Mouse (Mus musculus) stomach, embryonic 14.5 days (tissue): ENCODE results near the gene Tmem104. TPM values are rescaled to one million over a fixed set of nuclear protein-coding genes. Genes with fewer than 3 reads are reported as not detected.

Source experiments
- ATAC-seq: fragments of 200-750 bp; cut with Nextera tagmentation; 2 replicates; pipeline ENCODE4 v1.8.0; 2017; ENCODE audit warnings: low read depth, moderate TSS enrichment; ENCODE audit not compliant: insufficient number of reproducible peaks, insufficient read depth, low FRiP score
- H3K27ac ChIP-seq: fragments of 300-500 bp; sonication (generic); 2 replicates; pipeline ENCODE4 v1.5.1; 2014; ENCODE audit warnings: mild to moderate bottlenecking, low read length, moderate library complexity, mixed read lengths
- H3K27me3 ChIP-seq: fragments of 300-500 bp; sonication (generic); 2 replicates; pipeline ENCODE4 v1.6.1; 2014; ENCODE audit warnings: low read length, control low read depth, mixed read lengths; ENCODE audit not compliant: control insufficient read depth, insufficient read depth
- H3K36me3 ChIP-seq: fragments of 300-500 bp; sonication (generic); 2 replicates; pipeline ENCODE4 v1.6.1; 2014; ENCODE audit warnings: mild to moderate bottlenecking, control low read depth, low read length, moderate library complexity, mixed read lengths; ENCODE audit not compliant: control insufficient read depth, insufficient read depth
- H3K4me1 ChIP-seq: fragments of 300-500 bp; sonication (generic); 2 replicates; pipeline ENCODE4 v1.6.1; 2014; ENCODE audit warnings: low read length, control low read depth, mixed read lengths; ENCODE audit not compliant: control insufficient read depth, insufficient read depth
- H3K4me2 ChIP-seq: fragments of 300-500 bp; sonication (generic); replicated peaks from 2 replicates; pipeline ENCODE4 v1.6.1; 2014; ENCODE audit warnings: low read depth, low read length, control low read depth
- H3K4me3 ChIP-seq: fragments of 300-500 bp; sonication (generic); 2 replicates; pipeline ENCODE4 v1.5.1; 2014; ENCODE audit warnings: low read depth, low read length, control low read depth
- H3K9ac ChIP-seq: fragments of 300-500 bp; sonication (generic); replicated peaks from 2 replicates; pipeline ENCODE4 v1.6.1; 2014; ENCODE audit warnings: low read depth, mild to moderate bottlenecking, control low read depth, low read length, moderate library complexity, mixed read lengths
- H3K9me3 ChIP-seq: fragments of 300-500 bp; sonication (generic); 2 replicates; pipeline ENCODE4 v1.6.1; 2016; ENCODE audit warnings: low read depth, low read length, control low read depth; ENCODE audit not compliant: control insufficient read depth
- WGBS: fragments of 180-500 bp; shearing (Covaris S2); extraction: QIAGEN DNeasy Blood & Tissue Kit; methylation state at CpG from one replicate; pipeline ENCODE4 v1.1.7; 2014; 5-methylcytosine and 5-hydroxymethylcytosine counted together
- polyA plus RNA-seq: library from polyadenylated mRNA; unstranded; fragments of >200 nt; fragmentation: Nextera tagmentation; extraction: Ambion mirVana; gene quantifications from 2 replicates; pipeline ENCODE4 v1.2.1, GENCODE M21; 2014

Tmem104 gene
- polyA plus RNA-seq, 1 experiment from 2014 or later, result 10.5 TPM

- WGBS, result 91% methylated on average over 27 of the region's 27 CpGs
- Histone ChIP-seq H3K27me3 (peaks cover 39% of the 10 kb centered on the region), H3K27ac (no peak overlapping the region), H3K9me3 (no peaks in the 10 kb centered on the region), H3K9ac (no peak overlapping the region), H3K4me1 (peaks cover 7% of the 10 kb centered on the region; the same call in 1 of the 2 replicates), H3K4me2 (no peak overlapping the region), H3K36me3 (no peaks in the 10 kb centered on the region; the same call in 1 of the 2 replicates), H3K4me3 (no peak overlapping the region)
- ATAC-seq, result no peak
Measured at GRCm38 (mm10) chr11:115269330-115270066, 82.2 kb downstream of the Tmem104 start.

- 0 out of 2 replicates have a peak, but pooled peaks have one; percentile 5 for ATAC-seq
- Histone ChIP-seq H3K4me2 (no peak overlapping the region), H3K4me1 (peaks cover 7% of the 10 kb centered on the region; the same call in 1 of the 2 replicates), H3K4me3 (no peak overlapping the region), H3K36me3 (no peaks in the 10 kb centered on the region; the same call in 1 of the 2 replicates), H3K9ac (no peak overlapping the region), H3K27ac (no peak overlapping the region), H3K27me3 (peaks cover 31% of the 10 kb centered on the region), H3K9me3 (no peaks in the 10 kb centered on the region)
- 25% methylated on average over 19 of the region's 19 CpGs for WGBS
Measured at GRCm38 (mm10) chr11:115270148-115270861, 83.0 kb downstream of the Tmem104 start.

- Histone ChIP-seq H3K9ac (no peak overlapping the region), H3K27me3 (peaks cover 24% of the 10 kb centered on the region), H3K4me2 (no peak overlapping the region), H3K4me1 (peaks cover 9% of the 10 kb centered on the region; the same call in 1 of the 2 replicates), H3K27ac (no peak overlapping the region), H3K36me3 (no peaks in the 10 kb centered on the region; the same call in 1 of the 2 replicates), H3K4me3 (no peak overlapping the region), H3K9me3 (no peaks in the 10 kb centered on the region)
- no peak for ATAC-seq
- 74% methylated on average over 9 of the region's 9 CpGs for WGBS
Measured at GRCm38 (mm10) chr11:115271052-115271451, 83.8 kb downstream of the Tmem104 start.

GRCm38 (mm10) chr11:115271481-115271880, 84.2 kb downstream of the Tmem104 start:
- Histone ChIP-seq H3K9ac (no peak overlapping the region), H3K27me3 (peaks cover 20% of the 10 kb centered on the region), H3K4me3 (no peak overlapping the region), H3K36me3 (no peaks in the 10 kb centered on the region; the same call in 1 of the 2 replicates), H3K9me3 (no peaks in the 10 kb centered on the region), H3K4me2 (no peak overlapping the region), H3K4me1 (peaks cover 11% of the 10 kb centered on the region; the same call in 1 of the 2 replicates), H3K27ac (no peak overlapping the region)
- no peak for ATAC-seq
- WGBS, result 60% methylated on average over 10 of the region's 10 CpGs

GRCm38 (mm10) chr11:115272894-115273498, 85.7 kb downstream of the Tmem104 start:
- no peak overlapping the region for H3K4me3 ChIP-seq
- H3K27ac ChIP-seq, result no peak overlapping the region
- H3K4me2 ChIP-seq, result no peak overlapping the region
- ATAC-seq, result no peak
- WGBS, result 75% methylated on average over 10 of the region's 10 CpGs
- H3K9me3 ChIP-seq, result no peaks in the 10 kb centered on the region
- peaks cover 7% of the 10 kb centered on the region for H3K27me3 ChIP-seq
- H3K4me1 ChIP-seq, result peaks cover 10% of the 10 kb centered on the region; the same call in 1 of the 2 replicates
- H3K9ac ChIP-seq, result no peak overlapping the region
- H3K36me3 ChIP-seq, result no peaks in the 10 kb centered on the region; the same call in 1 of the 2 replicates

GRCm38 (mm10) chr11:115273735-115274134, 86.4 kb downstream of the Tmem104 start:
- no peak for ATAC-seq
- no peak overlapping the region for H3K4me2 ChIP-seq
- no peak overlapping the region for H3K4me3 ChIP-seq
- H3K9ac ChIP-seq, result no peak overlapping the region
- H3K9me3 ChIP-seq, result no peaks in the 10 kb centered on the region
- peaks cover 10% of the 10 kb centered on the region; the same call in 1 of the 2 replicates for H3K4me1 ChIP-seq
- WGBS, result 48% methylated on average over 7 of the region's 7 CpGs
- no peak overlapping the region for H3K27ac ChIP-seq
- no peaks in the 10 kb centered on the region for H3K27me3 ChIP-seq
- no peaks in the 10 kb centered on the region for H3K36me3 ChIP-seq

- WGBS, result 78% methylated on average over 7 of the region's 7 CpGs
Measured at GRCm38 (mm10) chr11:115274178-115274577, 86.9 kb downstream of the Tmem104 start.

GRCm38 (mm10) chr11:115274771-115275170, 87.5 kb downstream of the Tmem104 start:
- Histone ChIP-seq H3K27ac (no peak overlapping the region), H3K4me2 (no peak overlapping the region), H3K36me3 (no peaks in the 10 kb centered on the region), H3K9ac (no peak overlapping the region), H3K4me1 (peaks cover 10% of the 10 kb centered on the region; the same call in 1 of the 2 replicates), H3K4me3 (no peak overlapping the region), H3K27me3 (no peaks in the 10 kb centered on the region), H3K9me3 (no peaks in the 10 kb centered on the region)
- WGBS, result 84% methylated on average over 6 of the region's 6 CpGs
- no peak for ATAC-seq

More at GRCm38 (mm10) chr11:115274178-115274577, 86.9 kb downstream of the Tmem104 start:
- no peak overlapping the region for H3K4me3 ChIP-seq
- no peak overlapping the region for H3K9ac ChIP-seq
- H3K27me3 ChIP-seq, result no peaks in the 10 kb centered on the region
- no peak overlapping the region for H3K4me2 ChIP-seq
- no peak for ATAC-seq
- H3K27ac ChIP-seq, result no peak overlapping the region
- no peaks in the 10 kb centered on the region for H3K36me3 ChIP-seq
- peaks cover 10% of the 10 kb centered on the region; the same call in 1 of the 2 replicates for H3K4me1 ChIP-seq
- no peaks in the 10 kb centered on the region for H3K9me3 ChIP-seq
